Mouse (Mus musculus) induced T-regulatory cell, adult 2 months (primary cell): Measurements from ENCODE around the gene Reep3.

Source experiments
- DNase-seq: peaks from one replicate; pipeline ENCODE4 v3.0.0-alpha.2; 2012; ENCODE audit warnings: low read depth

Reep3 gene

DNA sequence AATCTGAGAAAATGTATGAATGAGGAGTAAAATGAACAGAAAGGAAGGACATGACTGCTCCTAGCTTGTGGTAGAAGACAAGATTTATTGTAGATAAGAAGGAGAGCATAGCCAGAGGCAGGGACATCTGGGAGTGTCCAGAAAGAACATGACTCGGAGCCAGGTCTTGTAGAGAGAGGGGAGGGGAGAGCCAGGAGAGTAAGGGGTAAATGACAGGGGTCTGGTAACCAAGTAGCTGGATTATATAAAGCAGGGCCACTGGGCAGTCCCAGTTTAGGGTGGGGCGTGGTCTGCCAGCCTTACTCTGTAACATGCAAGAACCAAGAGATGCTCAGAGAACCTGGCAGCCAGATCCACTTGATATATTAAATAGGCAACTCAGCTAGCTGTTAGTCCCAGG, 123.5 kb downstream of the Reep3 start:
- DNase-seq = no peak

DNA sequence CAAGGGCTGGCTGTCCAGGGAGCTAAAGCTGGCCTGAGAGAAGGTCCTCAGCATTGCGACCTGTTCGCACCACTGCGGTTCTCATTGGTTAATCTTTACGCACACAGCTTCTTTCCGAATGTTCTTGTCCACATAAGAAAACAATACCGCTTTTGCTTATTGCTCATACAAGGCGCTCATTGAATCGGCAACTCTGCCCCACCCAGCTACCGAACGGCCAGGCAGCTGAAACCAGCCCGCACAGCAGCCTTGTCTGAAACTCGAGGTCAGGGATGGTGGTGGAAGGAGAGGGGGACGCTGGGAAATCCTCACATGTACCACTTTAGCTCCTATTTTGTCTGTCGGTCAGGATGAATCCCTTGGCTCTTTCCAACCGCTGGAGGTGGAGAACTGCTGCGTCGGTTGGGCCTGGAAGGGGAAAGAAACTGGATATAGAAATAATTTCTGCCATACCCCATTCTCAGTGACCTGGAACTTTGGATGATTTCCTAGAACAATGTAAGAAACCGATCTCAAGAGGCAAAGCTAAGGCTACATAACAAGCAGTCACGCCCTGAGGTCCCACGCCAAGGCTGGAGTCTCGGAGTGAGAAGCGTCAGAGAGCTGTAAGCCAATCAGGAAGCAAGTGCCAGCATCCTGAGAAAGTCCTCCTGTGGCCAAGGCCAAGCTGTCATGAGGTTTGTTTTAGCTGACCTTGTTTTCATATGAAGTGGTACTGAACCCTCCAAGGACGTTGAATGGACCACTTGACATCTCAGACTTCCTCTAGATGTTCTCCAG, 126.2 kb downstream of the Reep3 start:
- DNase-seq = no peak

DNA sequence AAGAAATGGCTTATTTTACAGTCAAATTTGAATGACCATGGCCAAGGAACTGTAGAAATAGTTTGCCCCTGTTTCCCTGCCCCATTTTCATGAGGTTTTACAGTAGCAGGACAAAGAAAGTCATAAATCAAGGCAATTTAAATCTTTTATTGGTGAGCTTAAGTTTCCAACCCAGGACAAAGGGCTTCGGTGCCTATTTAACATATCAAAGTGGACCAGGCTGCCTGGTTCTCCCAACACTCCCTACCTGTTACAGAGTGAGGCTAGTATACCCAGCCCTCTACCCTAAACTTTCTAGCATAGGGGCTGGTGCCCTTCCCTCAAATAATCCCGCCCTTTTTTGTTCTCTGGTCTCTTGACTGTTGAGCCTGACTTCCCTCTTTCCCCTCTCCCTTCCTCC, 127.2 kb downstream of the Reep3 start:
- DNase-seq = no peak

DNA sequence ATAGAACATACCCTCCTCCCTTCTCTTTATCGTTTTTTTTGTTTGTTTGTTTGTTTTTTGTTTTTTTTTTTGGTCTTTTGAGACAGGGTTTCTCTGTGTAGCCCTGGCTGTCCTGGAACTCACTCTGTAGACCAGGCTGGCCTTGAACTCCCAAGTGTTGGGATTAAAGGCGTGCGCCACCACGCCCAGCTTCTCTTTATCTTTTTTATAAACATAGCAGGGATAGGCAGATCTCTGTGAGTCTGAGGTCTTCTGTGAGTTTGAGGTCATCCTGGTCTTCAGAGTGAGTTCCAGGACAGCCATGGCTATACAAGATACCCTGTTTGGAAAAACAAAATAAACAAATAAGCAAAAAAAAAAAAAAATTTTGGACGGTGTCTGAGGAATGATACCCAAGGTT, 127.7 kb downstream of the Reep3 start:
- DNase-seq = no peak

DNA sequence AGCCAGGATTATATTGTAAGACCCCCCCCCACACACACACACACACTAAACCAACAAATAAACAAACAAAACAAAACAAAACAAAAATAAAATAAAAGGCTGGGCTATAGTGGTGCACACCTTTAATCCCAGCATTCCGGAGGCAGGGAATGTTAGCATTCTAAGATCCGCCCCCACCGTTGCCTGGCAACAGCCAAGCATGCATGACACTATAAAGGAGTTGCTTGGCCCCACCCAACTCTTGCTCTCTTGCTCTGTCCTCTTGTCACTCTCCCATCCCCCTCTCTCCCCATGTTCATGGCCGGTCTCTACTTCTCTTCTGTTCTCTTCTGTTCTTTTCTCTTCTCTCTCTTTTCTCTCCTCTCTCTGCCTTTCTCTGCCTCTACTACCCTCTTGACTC, 128.2 kb downstream of the Reep3 start:
- DNase-seq = no peak

DNA sequence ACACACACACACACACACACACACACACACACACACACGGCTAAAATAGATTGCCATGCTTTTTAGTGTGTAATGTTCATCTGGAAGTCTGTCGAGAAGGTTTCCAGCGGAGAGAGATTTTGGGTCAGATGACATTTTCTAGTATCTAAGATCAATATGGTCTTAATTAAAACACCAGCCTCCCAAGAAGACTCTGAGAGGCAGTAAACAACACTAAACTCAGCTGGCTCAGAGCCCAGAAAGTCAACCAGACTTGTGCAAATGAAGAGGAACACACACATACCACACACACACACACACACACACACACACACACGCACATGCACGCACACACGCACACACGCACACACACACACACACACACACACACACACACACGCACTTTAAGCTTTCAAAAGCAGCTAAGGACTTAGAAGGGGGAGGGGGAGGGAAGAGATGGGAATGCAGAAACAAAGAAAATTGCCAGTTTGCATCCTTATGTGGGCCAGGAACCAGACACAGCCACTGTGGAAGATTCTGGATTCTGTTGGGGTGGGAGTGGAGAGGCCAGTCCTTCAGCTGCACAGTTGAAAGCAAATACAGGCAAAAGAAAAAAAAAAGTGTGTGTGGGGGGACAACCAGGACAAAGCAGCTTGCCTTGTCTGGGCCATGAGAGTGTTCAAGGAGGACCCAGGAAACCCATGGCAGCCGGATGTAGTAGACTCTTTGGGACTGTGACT, 130.2 kb downstream of the Reep3 start:
- no peak for DNase-seq

DNA sequence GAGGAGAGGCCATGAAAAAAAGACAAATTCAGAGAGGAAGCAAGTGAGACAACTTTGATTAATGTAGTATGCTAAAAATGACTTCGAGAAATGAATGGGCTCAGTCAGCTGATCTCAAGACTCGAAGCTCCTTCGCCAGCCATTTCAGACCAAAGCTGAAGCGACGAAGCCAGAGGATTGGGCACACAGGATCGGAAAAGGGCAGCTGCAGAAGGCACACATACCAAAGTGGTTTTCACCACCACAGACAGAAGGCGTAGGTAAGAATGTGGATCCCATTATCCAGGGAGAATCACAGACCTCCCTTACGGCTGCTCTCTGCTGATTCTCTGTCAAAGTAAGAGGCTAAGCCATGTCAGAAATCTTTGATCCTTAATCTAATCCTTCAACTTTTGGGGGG, 136.6 kb downstream of the Reep3 start:
- DNase-seq = no peak
